Mouse (Mus musculus) central nervous system, embryonic 11.5 days (tissue): ENCODE results near the gene Gm5662. TPM values are rescaled to one million over a fixed set of nuclear protein-coding genes. Genes with fewer than 3 reads are reported as not detected.

Experiments used
- polyA plus RNA-seq: library from polyadenylated mRNA; depleted of rRNA; stranded (reverse); fragments of >200 nt; gene quantifications from 2 replicates; pipeline ENCODE4 v1.2.3, GENCODE M21; 2012; rRNA removed

The Gm5662 gene
- not detected in 2 replicates for polyA plus RNA-seq

DNA sequence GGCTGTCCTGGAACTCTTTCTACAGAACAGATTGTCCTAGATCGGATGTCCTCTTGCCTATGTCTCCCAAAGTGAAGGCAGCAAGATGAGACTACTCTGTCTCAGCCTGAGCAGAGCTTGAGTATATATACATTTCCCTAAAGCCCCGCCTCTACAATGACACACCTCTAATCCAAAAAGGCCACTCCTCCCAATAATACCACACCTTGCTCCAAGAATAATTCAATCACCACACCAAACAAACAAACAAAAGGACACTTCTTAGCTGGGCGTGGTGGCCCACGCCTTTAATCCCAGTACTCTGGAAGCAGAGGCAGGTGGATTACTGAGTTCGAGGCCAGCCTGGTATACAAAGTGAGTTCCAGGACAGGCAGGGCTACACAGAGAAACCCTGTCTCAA is at the start of gene Gm5662:
TSS of gene Gm5662 (minus strand) at position 101 of the 400 bp plus-strand sequence.

DNA sequence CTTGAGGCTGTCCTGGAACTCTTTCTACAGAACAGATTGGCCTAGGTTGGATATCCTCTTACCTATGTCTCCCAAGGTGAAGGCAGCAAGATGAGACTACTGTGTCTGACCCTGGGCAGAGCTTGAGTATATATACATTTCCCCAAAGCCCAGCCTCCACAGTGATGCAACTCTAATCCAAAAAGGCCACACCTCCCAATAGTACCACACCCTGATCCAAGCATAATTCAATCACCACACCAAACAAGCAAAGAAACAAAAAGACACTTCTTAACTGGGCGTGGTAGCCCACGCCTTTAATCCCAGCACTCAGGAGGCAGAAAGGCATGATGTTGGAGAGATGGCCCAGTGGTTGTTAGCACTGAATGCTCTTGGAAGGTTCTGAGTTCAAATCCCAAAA is 49.6 kb upstream of the Gm5662 start, which contains the start of gene Gm5039:
TSS of gene Gm5039 (minus strand) at position 101 of the 400 bp plus-strand sequence.

DNA sequence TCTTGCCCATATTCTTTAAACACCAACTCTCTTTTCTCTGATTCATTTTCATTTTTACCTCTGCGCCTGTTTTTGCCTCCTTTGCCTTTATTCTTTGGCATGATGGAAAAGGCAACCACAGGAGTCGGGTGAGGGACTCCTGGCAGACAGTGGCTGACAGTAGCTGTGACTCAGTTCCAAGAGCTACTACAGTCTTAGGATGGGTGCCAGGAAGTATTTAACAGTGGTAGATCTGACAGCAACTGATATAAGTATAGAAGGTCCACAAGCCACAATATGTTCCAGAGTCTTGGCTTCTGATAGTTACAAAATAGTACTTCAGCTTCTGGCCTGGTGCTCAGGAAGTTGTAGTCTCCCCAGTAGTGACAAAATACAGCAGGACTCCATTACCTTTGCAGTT is 24.3 kb downstream of the Gm5662 start, which contains the start of gene Gm8332:
TSS of gene Gm8332 (minus strand) at position 101 of the 400 bp plus-strand sequence.

Other genes with a start within 250 kb of the Gm5662 start
- gene Gm2056, start 247.5 kb downstream of the Gm5662 start, polyA plus RNA-seq, result not detected in 2 replicates
- gene Gm16368, start 190.8 kb downstream of the Gm5662 start, polyA plus RNA-seq, result not detected in 2 replicates
- gene Gm10436, start 92.4 kb downstream of the Gm5662 start, polyA plus RNA-seq, result not detected in 2 replicates
- gene Gm8332, start 24.4 kb downstream of the Gm5662 start, polyA plus RNA-seq, result not detected in 2 replicates
- not detected in 2 replicates for gene Gm5039, start 49.5 kb upstream of the Gm5662 start, polyA plus RNA-seq
- 18.9 and 19.8 TPM in 2 replicates for gene Adck1, start 86.1 kb upstream of the Gm5662 start, polyA plus RNA-seq